Mouse (Mus musculus) MEL (cell line): Measurements from ENCODE around the gene Pvr. TPM values are rescaled to one million over a fixed set of nuclear protein-coding genes. Genes with fewer than 3 reads are reported as not detected.

Experiments
- DNase-seq: peaks from one replicate; pipeline ENCODE4 v3.0.0; 2011; ENCODE audit warnings: low read depth, low spot score
- H3K27ac ChIP-seq: 2 replicates; pipeline ENCODE4 v1.5.1; 2012; ENCODE audit warnings: low read depth, mild to moderate bottlenecking, control low read depth, low read length, moderate library complexity; ENCODE audit not compliant: control insufficient read depth
- H3K27me3 ChIP-seq, 2 experiments: fragments of 150-350 bp in 1 of 2; sonication (generic) in 1 of 2; 2 replicates each; pipeline ENCODE4 v1.6.1; 2012; ENCODE audit warnings: low read length in 2 of 2, mild to moderate bottlenecking in 2 of 2, improper control_type of control experiment in 1 of 2, moderate library complexity in 1 of 2; ENCODE audit not compliant: insufficient read depth in 2 of 2, control insufficient read depth in 1 of 2
- H3K36me3 ChIP-seq, 2 experiments: 2 replicates each; pipeline ENCODE4 v1.6.1; 2012 to 2014; ENCODE audit warnings: low read length in 2 of 2, improper control_type of control experiment in 1 of 2, inconsistent platforms in 1 of 2, mild to moderate bottlenecking in 1 of 2; ENCODE audit not compliant: insufficient read depth in 2 of 2, control insufficient read depth in 1 of 2
- H3K4me1 ChIP-seq, 2 experiments: fragments of 150-350 bp in 1 of 2; sonication (generic) in 1 of 2; 2 replicates each; pipeline ENCODE4 v1.6.1; 2012; ENCODE audit warnings: low read length in 2 of 2, improper control_type of control experiment in 1 of 2, mild to moderate bottlenecking in 1 of 2; ENCODE audit not compliant: insufficient read depth in 2 of 2, control insufficient read depth in 1 of 2
- H3K4me3 ChIP-seq, 2 experiments: fragments of 150-350 bp in 1 of 2; sonication (generic) in 1 of 2; 2 replicates each; pipeline ENCODE4 v1.5.1; 2012; ENCODE audit warnings: low read depth in 2 of 2, low read length in 2 of 2, mild to moderate bottlenecking in 2 of 2, moderate library complexity in 2 of 2, control low read depth in 1 of 2, improper control_type of control experiment in 1 of 2; ENCODE audit not compliant: control insufficient read depth in 1 of 2, insufficient read depth in 1 of 2
- H3K79me2 ChIP-seq: 2 replicates; pipeline ENCODE4 v1.6.1; 2012; ENCODE audit warnings: mild to moderate bottlenecking, low read length, moderate library complexity; ENCODE audit not compliant: control insufficient read depth, poor library complexity, insufficient read depth
- H3K9ac ChIP-seq: 2 replicates; pipeline ENCODE4 v1.6.1; 2012; ENCODE audit warnings: low read depth, mild to moderate bottlenecking, control low read depth, low read length, moderate library complexity; ENCODE audit not compliant: control insufficient read depth, poor library complexity, severe bottlenecking
- H3K9me3 ChIP-seq: fragments of 150-350 bp; sonication (generic); replicated peaks from 2 replicates; pipeline ENCODE4 v1.6.1; 2012; ENCODE audit warnings: mild to moderate bottlenecking, low read length, improper control_type of control experiment, moderate library complexity; ENCODE audit not compliant: insufficient read depth
- BHLHE40 ChIP-seq: IDR thresholded peaks from 2 replicates; pipeline ENCODE4 v1.6.1; 2012; ENCODE audit warnings: low read depth, mild to moderate bottlenecking, inconsistent platforms, low read length, improper control_type of control experiment, borderline replicate concordance
- CHD1 ChIP-seq: IDR thresholded peaks from 2 replicates; pipeline ENCODE4 v1.6.1; 2012; ENCODE audit warnings: low read depth, mild to moderate bottlenecking, inconsistent platforms, low read length, improper control_type of control experiment
- CHD2 ChIP-seq: IDR thresholded peaks from 2 replicates; pipeline ENCODE4 v1.6.1; 2011; ENCODE audit warnings: low read length, improper control_type of control experiment
- CTCF ChIP-seq, 3 experiments: IDR thresholded peaks in 2 of 3; conservative IDR thresholded peaks in 1 of 3; 2 replicates each; pipeline ENCODE4 v1.5.1; 2011 to 2012; ENCODE audit warnings: low read length in 3 of 3, low read depth in 2 of 3, mild to moderate bottlenecking in 2 of 3, improper control_type of control experiment in 1 of 3, inconsistent platforms in 1 of 3, mixed read lengths in 1 of 3, moderate library complexity in 1 of 3; ENCODE audit not compliant: control insufficient read depth in 1 of 3, insufficient read depth in 1 of 3, poor library complexity in 1 of 3, severe bottlenecking in 1 of 3
- E2F4 ChIP-seq: IDR thresholded peaks from 2 replicates; pipeline ENCODE4 v1.6.1; 2011; ENCODE audit warnings: low read depth, low read length, improper control_type of control experiment, borderline replicate concordance
- ELF1 ChIP-seq: IDR thresholded peaks from 2 replicates; pipeline ENCODE4 v1.6.1; 2014; ENCODE audit warnings: low read depth, mild to moderate bottlenecking, inconsistent platforms, low read length, improper control_type of control experiment, moderate library complexity
- HCFC1 ChIP-seq: IDR thresholded peaks from 2 replicates; pipeline ENCODE4 v1.6.1; 2012; ENCODE audit warnings: low read depth, mild to moderate bottlenecking, inconsistent platforms, low read length, improper control_type of control experiment, moderate library complexity
- MAX ChIP-seq: IDR thresholded peaks from 2 replicates; pipeline ENCODE4 v1.6.1; 2011; ENCODE audit warnings: low read length, improper control_type of control experiment
- MAZ ChIP-seq: IDR thresholded peaks from 2 replicates; pipeline ENCODE4 v1.6.1; 2012; ENCODE audit warnings: low read depth, mild to moderate bottlenecking, inconsistent platforms, low read length, improper control_type of control experiment
- MEF2A ChIP-seq: IDR thresholded peaks from 2 replicates; pipeline ENCODE4 v1.6.1; 2014; ENCODE audit warnings: low read depth, mild to moderate bottlenecking, inconsistent platforms, low read length, improper control_type of control experiment; ENCODE audit not compliant: poor library complexity, insufficient replicate concordance, severe bottlenecking; ENCODE audit errors: extremely low read depth
- MXI1 ChIP-seq: IDR thresholded peaks from 2 replicates; pipeline ENCODE4 v1.6.1; 2011; ENCODE audit warnings: mild to moderate bottlenecking, low read depth, low read length, improper control_type of control experiment
- NELFE ChIP-seq: IDR thresholded peaks from 2 replicates; pipeline ENCODE4 v1.6.1; 2011; ENCODE audit warnings: low read depth, low read length, improper control_type of control experiment
- NRF1 ChIP-seq: IDR thresholded peaks from 2 replicates; pipeline ENCODE4 v1.6.1; 2014; ENCODE audit warnings: low read depth, mild to moderate bottlenecking, inconsistent platforms, low read length, improper control_type of control experiment, moderate library complexity; ENCODE audit not compliant: poor library complexity, insufficient read depth, severe bottlenecking
- POLR2AphosphoS2 ChIP-seq: IDR thresholded peaks from 2 replicates; pipeline ENCODE4 v1.6.1; 2011; ENCODE audit warnings: low read length, improper control_type of control experiment
- RAD21 ChIP-seq: IDR thresholded peaks from 2 replicates; pipeline ENCODE4 v1.6.1; 2011; ENCODE audit warnings: mild to moderate bottlenecking, low read depth, low read length, improper control_type of control experiment
- RCOR1 ChIP-seq: IDR thresholded peaks from 2 replicates; pipeline ENCODE4 v1.6.1; 2012; ENCODE audit warnings: low read depth, mild to moderate bottlenecking, inconsistent platforms, low read length, improper control_type of control experiment
- SMC3 ChIP-seq: IDR thresholded peaks from 2 replicates; pipeline ENCODE4 v1.6.1; 2011; ENCODE audit warnings: low read depth, low read length, improper control_type of control experiment
- TAL1 ChIP-seq: IDR thresholded peaks from 2 replicates; pipeline ENCODE4 v1.6.1; 2012; ENCODE audit warnings: mild to moderate bottlenecking, inconsistent platforms, low read length, moderate library complexity, mixed read lengths
- UBTF ChIP-seq: IDR thresholded peaks from 2 replicates; pipeline ENCODE4 v1.6.1; 2012; ENCODE audit warnings: low read depth, mild to moderate bottlenecking, inconsistent platforms, low read length, improper control_type of control experiment, moderate library complexity, borderline replicate concordance; ENCODE audit not compliant: insufficient read depth
- USF1 ChIP-seq: IDR thresholded peaks from 2 replicates; pipeline ENCODE4 v1.6.1; 2014; ENCODE audit warnings: low read depth, mild to moderate bottlenecking, inconsistent platforms, low read length, improper control_type of control experiment, moderate library complexity
- USF2 ChIP-seq, 2 experiments: IDR thresholded peaks; 2 replicates each; pipeline ENCODE4 v1.6.1; 2011 to 2012; ENCODE audit warnings: improper control_type of control experiment in 2 of 2, low read length in 2 of 2, borderline replicate concordance in 1 of 2, inconsistent platforms in 1 of 2, low read depth in 1 of 2, mild to moderate bottlenecking in 1 of 2; ENCODE audit not compliant: insufficient read depth in 1 of 2
- ZC3H11A ChIP-seq: IDR thresholded peaks from 2 replicates; pipeline ENCODE4 v1.6.1; 2012; ENCODE audit warnings: low read depth, mild to moderate bottlenecking, inconsistent platforms, low read length, improper control_type of control experiment
- ZMIZ1 ChIP-seq: IDR thresholded peaks from 2 replicates; pipeline ENCODE4 v1.6.1; 2012; ENCODE audit warnings: low read depth, mild to moderate bottlenecking, inconsistent platforms, low read length, improper control_type of control experiment, moderate library complexity
- polyA plus RNA-seq, 2 experiments: library from polyadenylated mRNA; stranded (reverse) in 1 of 2; unstranded in 1 of 2; fragments of >175 nt in 1 of 2; fragments of >200 nt in 1 of 2; gene quantifications; 2 replicates each; pipeline versions ENCODE4 v1.2.1 to v1.2.4; 2012; ENCODE audit warnings: low replicate concordance in 2 of 2, low read depth in 1 of 2; ENCODE audit not compliant: insufficient read length in 2 of 2, insufficient read depth in 1 of 2, missing spikeins in 1 of 2
- total RNA-seq: library from RNA; depleted of rRNA; stranded (reverse); fragments of 300-350 nt; gene quantifications from 2 replicates; pipeline ENCODE4 v1.2.3, GENCODE M21; 2012; rRNA removed

Gene Pvr
- total RNA-seq = not detected in 2 replicates
- not detected for polyA plus RNA-seq

- TF ChIP-seq TAL1 (no peak), ELF1 (no peak), NELFE (no peak), RCOR1 (no peak), NRF1 (no peak), RAD21 (no peak), UBTF (no peak), CHD2 (no peak), HCFC1 (no peak), BHLHE40 (no peak), SMC3 (no peak), MXI1 (no peak), MAZ (no peak)
- Histone ChIP-seq H3K79me2 (no peaks in the 10 kb centered on the region), H3K27me3 (peaks cover 0 to 1% of the 10 kb centered on the region in 2 experiments; a peak in 1 of 4 replicates), H3K36me3 (no peaks in the 10 kb centered on the region), H3K27ac (no peak within 1 kb of the TSS), H3K9ac (no peak within 1 kb of the TSS), H3K4me3 (no peak within 1 kb of the TSS), H3K4me1 (no peaks in the 10 kb centered on the region; a peak in 1 of 4 replicates), H3K9me3 (no peaks in the 10 kb centered on the region)
- DNase-seq = no peak
Observed at GRCm38 (mm10) chr7:19920506-19921261, at the start of gene Pvr. Gene Pvr (minus strand): TSS chr7:19921160.

GRCm38 (mm10) chr7:19970196-19970595, 49.2 kb upstream of the Pvr start:
- no peak overlapping the region for H3K9ac ChIP-seq
- DNase-seq = no peak
- TF ChIP-seq CHD1 (no peak), RCOR1 (no peak), ZMIZ1 (no peak), MAX (no peak), TAL1 (no peak), MXI1 (no peak), CTCF (IDR thresholded peaks at IDR 0.05 in 2 of 3, conservative IDR thresholded peaks at IDR 0.05 in 1 of 3; ENCODE audit: control insufficient read depth in 1 of 3, insufficient read depth in 1 of 3, low read depth in 2 of 3, low read length in 3 of 3, poor library complexity in 1 of 3, severe bottlenecking in 1 of 3) (no peak), E2F4 (no peak), USF1 (no peak), ZC3H11A (no peak), NELFE (no peak), POLR2AphosphoS2 (no peak), SMC3 (no peak), ELF1 (no peak), NRF1 (no peak), USF2 (IDR thresholded peaks at IDR 0.05; ENCODE audit: borderline replicate concordance in 1 of 2, insufficient read depth in 1 of 2, low read depth in 1 of 2, low read length in 2 of 2) (no peak), MEF2A (no peak), UBTF (no peak), CHD2 (no peak), MAZ (no peak)
- no peaks in the 10 kb centered on the region for H3K27me3 ChIP-seq
- no peaks in the 10 kb centered on the region for H3K4me1 ChIP-seq
- H3K9me3 ChIP-seq = no peaks in the 10 kb centered on the region
- no peak overlapping the region for H3K4me3 ChIP-seq
- H3K27ac ChIP-seq = no peak overlapping the region
- H3K36me3 ChIP-seq = no peaks in the 10 kb centered on the region
- H3K79me2 ChIP-seq = no peaks in the 10 kb centered on the region
